Mouse (Mus musculus) embryo, embryonic 11.5 days (tissue): ENCODE measurements around the gene Gm49337.

ENCODE experiments used
- DNase-seq: peaks from one replicate; pipeline ENCODE4 v3.0.0-alpha.2; 2012; ENCODE audit warnings: low read depth, low spot score

Gene Gm49337

GRCm38 (mm10) chr4:116329256-116329655 is 156.1 kb downstream of the Gm49337 start:
- no peak for DNase-seq

GRCm38 (mm10) chr4:116336294-116336693 is 163.1 kb downstream of the Gm49337 start:
- no peak for DNase-seq

- DNase-seq: peak; percentile 39
These were observed 168.9 kb downstream of the Gm49337 start for GRCm38 (mm10) chr4:116342119-116342518.
